Mouse (Mus musculus) liver, adult 2 months (tissue): ENCODE results near the gene Ptges3l.

ENCODE experiments used
- CTCF ChIP-seq: fragments of 200-500 bp; IDR thresholded peaks from 2 replicates; pipeline ENCODE4 v1.5.1; 2011; ENCODE audit warnings: low read depth, low read length, control low read depth
- POLR2A ChIP-seq: fragments of 200-500 bp; IDR thresholded peaks from 2 replicates; pipeline ENCODE4 v1.6.1; 2011; ENCODE audit warnings: low read length, control low read depth; ENCODE audit not compliant: insufficient read depth; ENCODE audit errors: extremely low read depth

- TF ChIP-seq CTCF (no peak), POLR2A (no peak)
These were observed 7.9 kb downstream of the Ptges3l start, which contains the start of gene Aarsd1 for GRCm38 (mm10) chr11:101417101-101417855.
